Mouse (Mus musculus): ENCODE results near the gene Trim24. TPM values are rescaled to one million over a fixed set of nuclear protein-coding genes. Genes with fewer than 3 reads are reported as not detected.
"Not testable (repeated sequence)": the region's sequence is repeated elsewhere in the genome, so short reads cannot be mapped to it uniquely, and the experiment has no call there.

Trim24 gene
- total and polyA plus RNA-seq, 3 experiments = 13.0 to 35.4 (median 29.2) TPM

GRCm38 (mm10) chr6:37828955-37829354 lies 41.7 kb upstream of the Trim24 start:
- Histone ChIP-seq H3K79me2 (replicated peaks; ENCODE audit: control insufficient read depth, insufficient read depth, low read length) (no peaks in the 10 kb centered on the region), H3K27ac (no peak overlapping the region), H3K36me3 (ENCODE audit: control insufficient read depth, insufficient read depth, low read length) (no peaks in the 10 kb centered on the region), H3K27me3 (ENCODE audit: control insufficient read depth, insufficient read depth, low read length) (no peaks in the 10 kb centered on the region), H3K4me3 (no peak overlapping the region), H3K4me1 (ENCODE audit: control insufficient read depth, insufficient read depth, low read length) (no peaks in the 10 kb centered on the region), H3K9ac (ENCODE audit: low read depth, low read length) (no peak overlapping the region)
- TF ChIP-seq CTCF (IDR thresholded peaks at IDR 0.05) (no peak), EP300 (IDR thresholded peaks at IDR 0.05; ENCODE audit: insufficient read depth, low read depth, low read length) (no peak), POLR2A (IDR thresholded peaks at IDR 0.05; ENCODE audit: insufficient read depth, low read depth, low read length) (no peak)
- no peak for DNase-seq
- WGBS = 81% methylated on average over 3 of the region's 3 CpGs
- intact Hi-C loops (cut with DNase I) = no loop called here

GRCm38 (mm10) chr6:37829631-37830030 lies 41.0 kb upstream of the Trim24 start:
- no peaks in the 10 kb centered on the region for H3K4me1 ChIP-seq (ENCODE audit: control insufficient read depth, insufficient read depth, low read length)
- intact Hi-C loops (cut with DNase I) = no loop called here
- H3K27me3 ChIP-seq (ENCODE audit: control insufficient read depth, insufficient read depth, low read length) = no peaks in the 10 kb centered on the region
- no peak overlapping the region for H3K9ac ChIP-seq (ENCODE audit: low read depth, low read length)
- no peak overlapping the region for H3K4me3 ChIP-seq
- H3K79me2 ChIP-seq (replicated peaks; ENCODE audit: control insufficient read depth, insufficient read depth, low read length) = no peaks in the 10 kb centered on the region
- TF ChIP-seq CTCF (IDR thresholded peaks at IDR 0.05) (no peak), EP300 (IDR thresholded peaks at IDR 0.05; ENCODE audit: insufficient read depth, low read depth, low read length) (no peak), POLR2A (IDR thresholded peaks at IDR 0.05; ENCODE audit: insufficient read depth, low read depth, low read length) (no peak)
- H3K36me3 ChIP-seq (ENCODE audit: control insufficient read depth, insufficient read depth, low read length) = no peaks in the 10 kb centered on the region
- H3K27ac ChIP-seq = no peak overlapping the region
- no peak for DNase-seq

GRCm38 (mm10) chr6:37833691-37834090 lies 36.9 kb upstream of the Trim24 start:
- H3K27me3 ChIP-seq (ENCODE audit: control insufficient read depth, insufficient read depth, low read length) = no peaks in the 10 kb centered on the region
- DNase-seq = no peak
- no peak overlapping the region for H3K9ac ChIP-seq (ENCODE audit: low read depth, low read length)
- intact Hi-C loops (cut with DNase I) = no loop called here
- H3K4me1 ChIP-seq (ENCODE audit: control insufficient read depth, insufficient read depth, low read length) = no peaks in the 10 kb centered on the region
- H3K27ac ChIP-seq = no peak overlapping the region
- no peak for TF ChIP-seq POLR2A (IDR thresholded peaks at IDR 0.05; ENCODE audit: insufficient read depth, low read depth, low read length)
- TF ChIP-seq CTCF (IDR thresholded peaks at IDR 0.05) = no peak
- no peaks in the 10 kb centered on the region for H3K36me3 ChIP-seq (ENCODE audit: control insufficient read depth, insufficient read depth, low read length)
- WGBS = 92% methylated on average over 1 of the region's 1 CpGs
- no peak overlapping the region for H3K4me3 ChIP-seq
- no peaks in the 10 kb centered on the region for H3K79me2 ChIP-seq (replicated peaks; ENCODE audit: control insufficient read depth, insufficient read depth, low read length)

GRCm38 (mm10) chr6:37836951-37837565 lies 33.6 kb upstream of the Trim24 start:
- H3K79me2 ChIP-seq (replicated peaks; ENCODE audit: control insufficient read depth, insufficient read depth, low read length); intact Hi-C loops (cut with DNase I): not testable (repeated sequence)
- 86% methylated on average over 2 of the region's 2 CpGs for WGBS

GRCm38 (mm10) chr6:37842779-37843605 lies 27.6 kb upstream of the Trim24 start:
- Histone ChIP-seq H3K9ac (ENCODE audit: low read depth, low read length) (no peak overlapping the region), H3K27me3 (ENCODE audit: control insufficient read depth, insufficient read depth, low read length) (no peaks in the 10 kb centered on the region), H3K79me2 (replicated peaks; ENCODE audit: control insufficient read depth, insufficient read depth, low read length) (no peaks in the 10 kb centered on the region), H3K36me3 (ENCODE audit: control insufficient read depth, insufficient read depth, low read length) (no peaks in the 10 kb centered on the region), H3K4me1 (ENCODE audit: control insufficient read depth, insufficient read depth, low read length) (no peaks in the 10 kb centered on the region), H3K4me3 (no peak overlapping the region), H3K27ac (no peak overlapping the region)
- WGBS = 75% methylated on average over 5 of the region's 5 CpGs
- no peak for DNase-seq
- TF ChIP-seq CTCF (IDR thresholded peaks at IDR 0.05) (no peak), POLR2A (IDR thresholded peaks at IDR 0.05; ENCODE audit: insufficient read depth, low read depth, low read length) (no peak), EP300 (IDR thresholded peaks at IDR 0.05; ENCODE audit: insufficient read depth, low read depth, low read length) (no peak)
- intact Hi-C loops (cut with DNase I) = no loop called here

More at GRCm38 (mm10) chr6:37836951-37837565, 33.6 kb upstream of the Trim24 start:
- not testable (repeated sequence) for H3K36me3 ChIP-seq (ENCODE audit: control insufficient read depth, insufficient read depth, low read length); H3K9ac ChIP-seq (ENCODE audit: low read depth, low read length); H3K4me1 ChIP-seq (ENCODE audit: control insufficient read depth, insufficient read depth, low read length); DNase-seq; H3K4me3 ChIP-seq; H3K27me3 ChIP-seq (ENCODE audit: control insufficient read depth, insufficient read depth, low read length); H3K27ac ChIP-seq

- H3K27me3 ChIP-seq (ENCODE audit: control insufficient read depth, insufficient read depth, low read length) = no peaks in the 10 kb centered on the region
- H3K36me3 ChIP-seq (ENCODE audit: control insufficient read depth, insufficient read depth, low read length) = no peaks in the 10 kb centered on the region
- no peak for DNase-seq
- no peak overlapping the region for H3K27ac ChIP-seq
- TF ChIP-seq EP300 (IDR thresholded peaks at IDR 0.05; ENCODE audit: insufficient read depth, low read depth, low read length) = no peak
- no peak for TF ChIP-seq CTCF (IDR thresholded peaks at IDR 0.05)
- no peak for TF ChIP-seq POLR2A (IDR thresholded peaks at IDR 0.05; ENCODE audit: insufficient read depth, low read depth, low read length)
- WGBS = 93% methylated on average over 8 of the region's 8 CpGs
- no peaks in the 10 kb centered on the region for H3K79me2 ChIP-seq (replicated peaks; ENCODE audit: control insufficient read depth, insufficient read depth, low read length)
- intact Hi-C loops (cut with DNase I) = no loop called here
- no peak overlapping the region for H3K9ac ChIP-seq (ENCODE audit: low read depth, low read length)
- H3K4me1 ChIP-seq (ENCODE audit: control insufficient read depth, insufficient read depth, low read length) = no peaks in the 10 kb centered on the region
- H3K4me3 ChIP-seq = no peak overlapping the region
Measured at GRCm38 (mm10) chr6:37843647-37844273, 26.9 kb upstream of the Trim24 start.

GRCm38 (mm10) chr6:37844947-37845346 lies 25.7 kb upstream of the Trim24 start:
- H3K27ac ChIP-seq; H3K4me3 ChIP-seq; H3K27me3 ChIP-seq (ENCODE audit: control insufficient read depth, insufficient read depth, low read length); H3K4me1 ChIP-seq (ENCODE audit: control insufficient read depth, insufficient read depth, low read length); H3K36me3 ChIP-seq (ENCODE audit: control insufficient read depth, insufficient read depth, low read length); intact Hi-C loops (cut with DNase I); H3K9ac ChIP-seq (ENCODE audit: low read depth, low read length); DNase-seq; H3K79me2 ChIP-seq (replicated peaks; ENCODE audit: control insufficient read depth, insufficient read depth, low read length): not testable (repeated sequence)
- 37% methylated on average over 6 of the region's 6 CpGs for WGBS

GRCm38 (mm10) chr6:37847531-37847930 lies 23.1 kb upstream of the Trim24 start:
- H3K27ac ChIP-seq; H3K36me3 ChIP-seq (ENCODE audit: control insufficient read depth, insufficient read depth, low read length); H3K79me2 ChIP-seq (replicated peaks; ENCODE audit: control insufficient read depth, insufficient read depth, low read length); H3K9ac ChIP-seq (ENCODE audit: low read depth, low read length); H3K4me1 ChIP-seq (ENCODE audit: control insufficient read depth, insufficient read depth, low read length); H3K27me3 ChIP-seq (ENCODE audit: control insufficient read depth, insufficient read depth, low read length); intact Hi-C loops (cut with DNase I); H3K4me3 ChIP-seq; DNase-seq: not testable (repeated sequence)
- WGBS = 89% methylated on average over 4 of the region's 4 CpGs

Measured in heart, adult 2 months (tissue).